Mouse (Mus musculus) kidney, postnatal 10 days (tissue): ENCODE data around the gene Nos1ap.

Source experiments
- DNase-seq: peaks from one replicate; pipeline ENCODE4 v3.0.0; 2021; ENCODE audit warnings: mixed read lengths

Gene Nos1ap

GRCm38 (mm10) chr1:170589219-170590040, at the start of gene Nos1ap:
TSS of gene Nos1ap (minus strand) at chr1:170589861.
- DNase-seq: peak; percentile 92

- no peak for DNase-seq
Measured at GRCm38 (mm10) chr1:170638941-170639340, 49.3 kb upstream of the Nos1ap start.

GRCm38 (mm10) chr1:170632856-170633255, 43.2 kb upstream of the Nos1ap start:
- no peak for DNase-seq

DNA sequence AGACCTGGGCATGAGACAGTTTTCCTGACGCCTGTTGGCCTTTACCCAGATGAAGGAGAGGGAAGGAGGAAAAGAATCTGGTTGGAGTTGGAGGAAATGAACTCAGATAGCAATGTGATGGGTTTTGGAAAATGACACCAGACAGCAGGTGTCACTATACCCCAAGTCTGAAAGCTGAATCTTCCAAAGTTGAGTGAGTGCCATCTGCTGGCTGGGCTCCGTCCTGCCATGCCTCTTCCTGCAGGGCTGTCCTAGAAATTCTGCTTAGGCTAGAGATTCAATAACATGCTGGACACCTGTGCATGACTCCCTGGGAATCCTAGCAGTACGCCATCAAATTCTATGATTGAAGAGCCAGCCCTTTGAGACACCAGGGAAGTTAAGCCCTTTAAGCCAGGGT, 42.7 kb upstream of the Nos1ap start:
- DNase-seq: peak; percentile 90

- DNase-seq: no peak
Measured at GRCm38 (mm10) chr1:170631571-170631970, 41.9 kb upstream of the Nos1ap start.

DNA sequence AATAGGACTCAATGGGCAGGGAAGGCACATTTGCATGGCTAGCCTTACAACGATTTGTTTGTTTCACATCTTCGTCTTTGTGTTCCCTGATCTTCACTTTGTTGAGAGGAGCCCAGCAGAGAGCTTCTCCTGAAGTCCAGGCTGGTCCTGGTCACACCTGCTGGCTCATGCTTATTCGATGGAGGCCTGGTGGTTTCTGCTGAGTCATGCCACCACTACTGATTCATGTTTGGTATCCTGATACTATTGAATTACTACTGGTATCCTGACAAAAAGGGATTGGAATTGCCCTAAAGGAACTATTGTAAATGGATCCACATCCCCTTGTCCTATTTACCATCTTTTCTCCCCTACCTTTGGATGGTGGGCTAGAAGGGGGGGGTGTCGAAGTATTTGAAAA, 40.8 kb upstream of the Nos1ap start:
- no peak for DNase-seq

- DNase-seq: no peak
Measured at GRCm38 (mm10) chr1:170623432-170623831, 33.8 kb upstream of the Nos1ap start.

GRCm38 (mm10) chr1:170622934-170623333, 33.3 kb upstream of the Nos1ap start:
- no peak for DNase-seq

GRCm38 (mm10) chr1:170619686-170620374, 30.2 kb upstream of the Nos1ap start:
- no peak for DNase-seq

- DNase-seq: peak; percentile 86
Measured at GRCm38 (mm10) chr1:170612968-170613872, 23.6 kb upstream of the Nos1ap start.

DNA sequence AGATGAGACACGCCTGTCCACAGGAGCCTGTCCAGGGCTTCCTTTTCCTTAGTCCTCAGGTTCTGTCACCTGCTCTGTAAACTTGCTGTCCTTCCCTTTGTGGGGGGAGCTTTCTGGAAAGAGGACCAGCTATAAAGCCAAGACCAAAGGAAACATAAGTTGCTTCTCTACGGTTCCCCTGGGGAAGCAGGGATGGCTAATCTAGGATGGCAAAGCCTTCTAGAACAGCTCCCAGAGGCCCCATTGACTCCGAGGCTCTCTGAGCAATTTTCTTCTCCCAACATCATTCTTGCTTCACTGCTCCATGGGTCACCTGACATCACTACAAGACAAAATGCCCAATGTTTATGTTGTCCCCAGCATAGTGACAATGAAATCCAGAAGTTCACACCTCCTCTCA, 22.0 kb upstream of the Nos1ap start:
- no peak for DNase-seq

GRCm38 (mm10) chr1:170610695-170611094, 21.0 kb upstream of the Nos1ap start:
- no peak for DNase-seq

DNA sequence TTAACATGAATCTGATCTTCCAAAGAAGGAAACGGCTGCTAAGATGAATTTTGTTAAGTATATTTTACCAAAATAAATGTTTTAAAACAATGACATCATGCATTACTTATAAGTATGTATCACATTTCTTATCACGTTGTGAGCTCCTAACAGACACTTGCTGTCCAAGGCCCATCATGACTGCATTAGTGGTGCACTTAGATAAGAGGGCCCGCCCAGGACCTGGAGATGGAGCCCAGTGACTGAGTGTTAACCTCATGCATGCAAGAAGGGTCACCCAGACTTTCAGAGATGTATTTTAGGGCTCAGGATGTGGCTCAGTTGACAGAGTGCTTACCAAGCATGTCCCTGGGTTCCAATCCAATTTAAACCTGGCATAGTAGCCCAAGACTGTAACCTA, 20.6 kb upstream of the Nos1ap start:
- DNase-seq: no peak

GRCm38 (mm10) chr1:170609872-170610271, 20.2 kb upstream of the Nos1ap start:
- DNase-seq: no peak

DNA sequence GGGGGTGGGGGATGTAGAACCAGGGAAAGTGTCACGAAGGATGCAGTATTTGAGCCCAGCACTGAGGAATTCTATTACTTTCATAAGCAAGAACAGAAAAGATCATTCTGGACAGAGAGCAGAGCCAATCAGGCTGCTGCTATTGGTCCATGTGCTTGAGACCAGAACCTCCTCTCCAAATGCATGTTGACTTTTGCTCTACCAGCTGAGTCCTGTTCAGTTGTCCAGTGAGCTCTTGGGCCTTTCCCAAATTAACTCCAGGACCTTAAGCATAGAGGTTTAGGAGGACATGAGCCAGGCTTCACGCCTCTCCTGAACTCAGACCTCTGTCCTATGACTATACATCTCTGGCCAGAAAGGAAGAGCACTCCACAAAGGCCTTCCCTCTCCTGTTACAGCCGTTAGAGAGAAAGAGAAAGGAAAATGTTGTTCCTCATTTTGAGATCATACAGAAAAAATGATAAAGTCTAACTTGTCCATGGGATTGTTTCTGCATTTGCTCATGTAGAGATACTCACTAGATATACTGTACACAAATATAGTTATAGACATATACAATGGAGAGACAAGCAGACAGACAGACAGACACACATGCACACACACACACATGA, 18.9 kb upstream of the Nos1ap start:
- no peak for DNase-seq

DNA sequence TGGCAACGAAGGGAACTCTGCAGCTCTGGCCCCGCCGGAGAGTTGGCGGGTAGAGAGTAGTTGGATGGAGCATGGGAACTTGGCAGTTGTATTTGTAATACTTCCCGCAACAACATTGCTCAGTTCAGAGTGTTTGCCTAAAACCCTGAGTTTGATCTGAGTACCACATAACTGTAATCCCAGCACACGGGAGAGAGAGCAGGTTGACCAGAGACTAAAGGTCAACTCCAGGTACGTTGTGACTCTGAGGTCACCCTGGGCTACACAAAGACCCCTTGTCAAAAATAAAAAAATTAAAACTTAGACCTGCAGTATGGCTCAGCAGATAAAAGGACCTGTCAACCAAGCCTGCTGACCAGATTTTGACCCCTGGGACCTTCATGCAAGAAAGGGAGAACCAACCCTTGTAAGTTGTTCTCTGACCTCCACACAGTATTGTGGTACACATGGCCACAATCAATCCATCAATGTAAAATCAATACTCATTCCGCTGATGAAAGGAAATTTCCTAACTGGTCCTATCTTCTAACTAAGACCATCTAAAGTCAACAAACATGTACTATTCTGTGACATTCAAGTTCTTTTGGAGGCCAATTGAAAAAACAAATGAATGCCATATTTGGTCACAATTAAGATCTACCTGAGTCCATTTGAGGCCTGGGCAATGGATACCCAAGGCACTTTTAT, 17.7 kb upstream of the Nos1ap start:
- no peak for DNase-seq

- no peak for DNase-seq
Measured at GRCm38 (mm10) chr1:170605228-170606001, 15.8 kb upstream of the Nos1ap start.

DNA sequence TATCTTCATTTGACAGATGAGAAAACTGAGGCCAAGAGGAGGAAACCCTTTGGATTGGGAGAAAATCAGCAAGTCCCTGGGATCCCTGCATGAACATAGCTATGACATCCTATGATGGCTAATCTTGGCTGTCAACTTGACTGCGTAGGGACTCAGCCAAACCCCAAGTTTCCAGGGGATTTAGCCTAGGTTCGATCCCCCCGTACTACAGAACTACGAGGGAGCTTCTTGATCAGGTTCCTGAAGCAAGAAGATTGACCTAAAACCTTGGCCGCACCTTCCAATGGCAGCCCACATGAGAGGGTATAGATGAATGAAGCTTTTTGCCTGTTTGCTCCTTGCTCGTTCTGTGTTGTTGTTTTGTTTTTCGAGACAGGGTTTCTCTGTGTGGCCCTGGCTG, 4.9 kb upstream of the Nos1ap start:
- no peak for DNase-seq

DNA sequence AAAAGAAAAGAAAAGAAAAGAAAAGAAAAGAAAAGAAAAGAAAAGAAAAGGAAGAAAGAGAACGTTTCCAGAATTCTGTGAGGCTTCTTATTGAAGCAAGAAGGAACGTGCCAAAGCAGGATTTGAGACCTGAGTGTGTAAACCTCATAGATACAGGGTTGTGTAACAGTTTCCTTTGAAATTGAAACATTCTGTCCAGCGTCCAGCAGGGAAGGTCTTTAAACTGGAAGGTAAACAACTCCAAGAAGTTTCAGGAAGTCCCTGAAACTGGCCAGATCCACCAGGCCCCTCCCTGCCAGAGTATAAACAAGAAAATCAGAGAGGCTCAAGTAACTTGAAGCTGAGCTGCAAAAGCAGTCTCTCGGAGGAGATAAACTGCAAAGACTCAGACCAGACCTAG, 870 bp upstream of the Nos1ap start:
- no peak for DNase-seq

GRCm38 (mm10) chr1:170590041-170590360, 340 bp upstream of the Nos1ap start:
- no peak for DNase-seq

- DNase-seq: peak; percentile 54
Measured at GRCm38 (mm10) chr1:170588879-170589218, 812 bp downstream of the Nos1ap start.

GRCm38 (mm10) chr1:170588353-170588752, 1.3 kb downstream of the Nos1ap start:
- DNase-seq: peak; percentile 70
